ENCODE assay signal across 25 mouse cellular contexts in the genomic region with DNA sequence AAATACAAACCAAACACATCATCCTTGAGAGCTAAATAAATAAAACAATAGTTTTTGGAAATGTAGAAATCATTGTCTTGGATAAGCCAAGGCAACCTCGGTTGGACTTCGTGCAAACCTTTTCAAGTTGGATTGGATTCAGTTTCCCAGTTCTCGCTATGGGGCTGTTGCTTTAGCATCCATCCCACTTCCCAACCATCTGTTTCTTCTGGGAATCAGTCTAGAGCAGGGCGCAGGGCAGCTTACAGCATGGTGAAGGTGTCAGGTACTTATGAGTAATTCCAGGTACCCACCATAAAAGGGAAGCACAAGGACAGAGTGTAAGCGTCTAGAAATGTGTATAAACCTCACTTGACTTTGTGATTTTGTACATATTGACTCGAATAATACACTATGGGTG.
"Had no signal": no experiment of that assay in that cellular context is flagged by ENCODE, and none has a peak within 500 bp of the region (broad histone marks: within the 10 kb centered on the region; RNA-seq: fewer than 3 reads in every experiment).

No protein-coding gene starts in this region.

- H3K9ac ChIP-seq: heart, embryonic 12.5 days; hindbrain, embryonic 12.5 days; hindbrain, embryonic 14.5 days; intestine, embryonic 15.5 days; limb, embryonic 13.5 days; limb, embryonic 15.5 days; liver, embryonic 12.5 days; liver, embryonic 14.5 days had no signal

- H3K27me3 ChIP-seq: heart, embryonic 12.5 days; hindbrain, embryonic 12.5 days; intestine, embryonic 15.5 days; limb, embryonic 13.5 days; limb, embryonic 15.5 days; liver, embryonic 12.5 days had no signal

- H3K36me3 ChIP-seq: heart, embryonic 10.5 days; heart, embryonic 12.5 days; hindbrain, embryonic 12.5 days; intestine, embryonic 15.5 days; limb, embryonic 13.5 days; limb, embryonic 15.5 days; liver, embryonic 12.5 days had no signal

- H3K9me3 ChIP-seq: heart, embryonic 10.5 days; heart, embryonic 12.5 days; hindbrain, embryonic 10.5 days; hindbrain, embryonic 12.5 days; intestine, embryonic 15.5 days; limb, embryonic 13.5 days; limb, embryonic 15.5 days; liver, embryonic 12.5 days had no signal

- DNase-seq: gastrocnemius, postnatal 10 days; gastrocnemius, postnatal 25 days; heart, adult 18-20 months; heart, postnatal 10 days; heart, postnatal 4 days; kidney, adult 18-20 months; kidney, adult 8-10 months; kidney, postnatal 10 days; kidney, postnatal 36 days; layer of hippocampus, adult 9-11 months; layer of hippocampus, postnatal 36 days; left cerebral cortex, postnatal 4 days had no signal

- H3K4me1 ChIP-seq: heart, embryonic 10.5 days; intestine, embryonic 15.5 days; liver, embryonic 12.5 days had no signal

- H3K27ac ChIP-seq: heart, embryonic 10.5 days; intestine, embryonic 15.5 days; limb, embryonic 13.5 days; limb, embryonic 15.5 days; liver, embryonic 12.5 days; liver, embryonic 14.5 days had no signal

- ATAC-seq: hindbrain, embryonic 16.5 days; inflammation-experienced regulatory T-cells, adult 6 months; intestine, embryonic 15.5 days; intestine, postnatal 0 days; liver, embryonic 12.5 days had no signal

- H3K4me3 ChIP-seq: heart, embryonic 10.5 days; heart, embryonic 12.5 days; hindbrain, embryonic 10.5 days; hindbrain, embryonic 12.5 days; intestine, embryonic 15.5 days; limb, embryonic 13.5 days; limb, embryonic 15.5 days; liver, embryonic 12.5 days had no signal

- H3K4me2 ChIP-seq: heart, embryonic 12.5 days; hindbrain, embryonic 12.5 days; hindbrain, embryonic 14.5 days; intestine, embryonic 15.5 days; limb, embryonic 13.5 days; limb, embryonic 15.5 days; liver, embryonic 12.5 days had no signal
